Mouse (Mus musculus): ENCODE measurements around the gene Fam169b.

Fam169b gene

GRCm38 (mm10) chr7:68287582-68287981, 13.9 kb downstream of the Fam169b start:
- no peak for DNase-seq

GRCm38 (mm10) chr7:68288000-68288399, 14.4 kb downstream of the Fam169b start:
- DNase-seq = peak in 1 of 2 experiments; percentile 55

GRCm38 (mm10) chr7:68289081-68289480, 15.4 kb downstream of the Fam169b start:
- DNase-seq = no peak

GRCm38 (mm10) chr7:68291603-68292002, 18.0 kb downstream of the Fam169b start:
- no peak for DNase-seq

GRCm38 (mm10) chr7:68293997-68294789, 20.6 kb downstream of the Fam169b start:
- DNase-seq = no peak

GRCm38 (mm10) chr7:68296487-68296886, 22.8 kb downstream of the Fam169b start:
- DNase-seq = no peak

GRCm38 (mm10) chr7:68298381-68299076, 24.9 kb downstream of the Fam169b start:
- DNase-seq = no peak

- no peak for DNase-seq
These were observed 27.5 kb downstream of the Fam169b start for GRCm38 (mm10) chr7:68301160-68301559.

GRCm38 (mm10) chr7:68302586-68303433, 29.2 kb downstream of the Fam169b start:
- DNase-seq = peak; percentile 77

- DNase-seq = no peak
These were observed 30.0 kb downstream of the Fam169b start for GRCm38 (mm10) chr7:68303685-68304084.

- DNase-seq = no peak
These were observed 32.3 kb downstream of the Fam169b start for GRCm38 (mm10) chr7:68305781-68306575.

GRCm38 (mm10) chr7:68306756-68307155, 33.1 kb downstream of the Fam169b start:
- no peak for DNase-seq

- no peak for DNase-seq
These were observed 37.8 kb downstream of the Fam169b start for GRCm38 (mm10) chr7:68311469-68311868.

GRCm38 (mm10) chr7:68312395-68312794, 38.8 kb downstream of the Fam169b start:
- no peak for DNase-seq

GRCm38 (mm10) chr7:68313038-68313782, 39.6 kb downstream of the Fam169b start:
- peak; percentile 6 to 8 for DNase-seq

- no peak for DNase-seq
These were observed 40.6 kb downstream of the Fam169b start for GRCm38 (mm10) chr7:68314286-68314685.

- no peak for DNase-seq
These were observed 41.4 kb downstream of the Fam169b start for GRCm38 (mm10) chr7:68315068-68315467.

- DNase-seq = no peak
These were observed 44.6 kb downstream of the Fam169b start for GRCm38 (mm10) chr7:68318006-68318788.

- no peak for DNase-seq
These were observed 45.3 kb downstream of the Fam169b start for GRCm38 (mm10) chr7:68318979-68319378.

GRCm38 (mm10) chr7:68320078-68320810, 46.6 kb downstream of the Fam169b start:
- no peak for DNase-seq

Measured in B cell, adult 2 months (primary cell).